Mouse (Mus musculus) heart, embryonic 11.5 days (tissue): Measurements from ENCODE around the gene Tmx1. TPM values are rescaled to one million over a fixed set of nuclear protein-coding genes. Genes with fewer than 3 reads are reported as not detected.

ENCODE experiments used
- ATAC-seq: fragments of 200-750 bp; cut with Nextera tagmentation; replicated peaks from 2 replicates; pipeline ENCODE4 v1.8.0; 2017; ENCODE audit warnings: moderate library complexity; ENCODE audit not compliant: insufficient number of reproducible peaks, low FRiP score, low TSS enrichment
- H3K27ac ChIP-seq: fragments of 300-500 bp; sonication (generic); 2 replicates; pipeline ENCODE4 v1.5.1; 2014; ENCODE audit warnings: mild to moderate bottlenecking, low read depth, low read length
- H3K27me3 ChIP-seq: fragments of 300-500 bp; sonication (generic); 2 replicates; pipeline ENCODE4 v1.6.1; 2014; ENCODE audit warnings: mild to moderate bottlenecking, low read length, mixed read lengths; ENCODE audit not compliant: control insufficient read depth, insufficient read depth
- H3K36me3 ChIP-seq: fragments of 300-500 bp; sonication (generic); 2 replicates; pipeline ENCODE4 v1.6.1; 2014; ENCODE audit warnings: mild to moderate bottlenecking, low read length, moderate library complexity, mixed read lengths; ENCODE audit not compliant: control insufficient read depth, insufficient read depth
- H3K4me1 ChIP-seq: fragments of 300-500 bp; sonication (generic); 2 replicates; pipeline ENCODE4 v1.6.1; 2014; ENCODE audit warnings: low read length; ENCODE audit not compliant: control insufficient read depth, insufficient read depth
- H3K4me2 ChIP-seq: fragments of 300-500 bp; sonication (generic); 2 replicates; pipeline ENCODE4 v1.6.1; 2014; ENCODE audit warnings: mild to moderate bottlenecking, moderate library complexity
- H3K4me3 ChIP-seq: fragments of 300-500 bp; sonication (generic); 2 replicates; pipeline ENCODE4 v1.5.1; 2014; ENCODE audit warnings: low read depth, low read length
- H3K9ac ChIP-seq: fragments of 300-500 bp; sonication (generic); 2 replicates; pipeline ENCODE4 v1.6.1; 2014; ENCODE audit warnings: mild to moderate bottlenecking, low read depth, low read length, moderate library complexity
- H3K9me3 ChIP-seq: fragments of 300-500 bp; sonication (generic); replicated peaks from 2 replicates; pipeline ENCODE4 v1.6.1; 2016; ENCODE audit warnings: low read length; ENCODE audit not compliant: control insufficient read depth
- WGBS: fragments of 180-500 bp; shearing (Covaris S2); extraction: QIAGEN DNeasy Blood & Tissue Kit; methylation state at CpG from one replicate; pipeline ENCODE4 v1.1.7; 2014; ENCODE audit not compliant: insufficient replicate concordance; 5-methylcytosine and 5-hydroxymethylcytosine counted together
- polyA plus RNA-seq: library from polyadenylated mRNA; unstranded; fragments of >200 nt; fragmentation: Nextera tagmentation; extraction: Ambion mirVana; gene quantifications from 2 replicates; pipeline ENCODE4 v1.2.1, GENCODE M21; 2014

Gene Tmx1
- polyA plus RNA-seq, 1 experiment from 2014 or later = 62.8 TPM

- Histone ChIP-seq H3K4me3 (no peak overlapping the region), H3K27ac (no peak overlapping the region), H3K36me3 (no peaks in the 10 kb centered on the region), H3K9ac (no peak overlapping the region), H3K4me1 (no peaks in the 10 kb centered on the region), H3K27me3 (no peaks in the 10 kb centered on the region), H3K9me3 (no peaks in the 10 kb centered on the region), H3K4me2 (no peak overlapping the region)
- 72% methylated on average over 4 of the region's 4 CpGs for WGBS
- ATAC-seq = no peak
Measured at GRCm38 (mm10) chr12:70429637-70430036, 23.3 kb upstream of the Tmx1 start.

- no peak overlapping the region for H3K4me3 ChIP-seq
- no peaks in the 10 kb centered on the region for H3K27me3 ChIP-seq
- 34% methylated on average over 8 of the region's 8 CpGs for WGBS
- no peaks in the 10 kb centered on the region for H3K4me1 ChIP-seq
- H3K9me3 ChIP-seq = no peaks in the 10 kb centered on the region
- H3K9ac ChIP-seq = no peak overlapping the region
- H3K27ac ChIP-seq = no peak overlapping the region
- no peak overlapping the region for H3K4me2 ChIP-seq
- no peak for ATAC-seq
- H3K36me3 ChIP-seq = no peaks in the 10 kb centered on the region
Measured at GRCm38 (mm10) chr12:70430307-70430950, 22.5 kb upstream of the Tmx1 start.

- 53% methylated on average over 5 of the region's 5 CpGs for WGBS
- Histone ChIP-seq H3K9ac (no peak overlapping the region), H3K4me3 (no peak overlapping the region), H3K27ac (no peak overlapping the region), H3K4me2 (no peak overlapping the region), H3K4me1 (no peaks in the 10 kb centered on the region), H3K36me3 (no peaks in the 10 kb centered on the region), H3K9me3 (no peaks in the 10 kb centered on the region), H3K27me3 (no peaks in the 10 kb centered on the region)
- ATAC-seq = no peak
Measured at GRCm38 (mm10) chr12:70431428-70431827, 21.5 kb upstream of the Tmx1 start.

- H3K4me3 ChIP-seq = no peak overlapping the region
- ATAC-seq = no peak
Measured at GRCm38 (mm10) chr12:70449961-70450360, 2.9 kb upstream of the Tmx1 start.

GRCm38 (mm10) chr12:70451533-70451932 is 1.4 kb upstream of the Tmx1 start:
- Histone ChIP-seq H3K27ac (peak overlapping the region; percentile 43), H3K27me3 (no peaks in the 10 kb centered on the region), H3K4me3 (no peak overlapping the region), H3K4me1 (peaks cover 9% of the 10 kb centered on the region), H3K4me2 (peak overlapping the region; percentile 17), H3K9ac (peak overlapping the region; percentile 4; the same call in 1 of the 2 replicates), H3K36me3 (no peaks in the 10 kb centered on the region), H3K9me3 (no peaks in the 10 kb centered on the region)
- ATAC-seq = no peak
- 69% methylated on average over 3 of the region's 3 CpGs for WGBS

More at GRCm38 (mm10) chr12:70449961-70450360, 2.9 kb upstream of the Tmx1 start:
- Histone ChIP-seq H3K27me3 (no peaks in the 10 kb centered on the region), H3K27ac (no peak overlapping the region), H3K4me1 (peaks cover 9% of the 10 kb centered on the region), H3K36me3 (no peaks in the 10 kb centered on the region), H3K4me2 (no peak overlapping the region), H3K9ac (no peak overlapping the region), H3K9me3 (no peaks in the 10 kb centered on the region)

GRCm38 (mm10) chr12:70452143-70452542 is 752 bp upstream of the Tmx1 start:
- ATAC-seq = peak; percentile 60
- Histone ChIP-seq H3K9me3 (no peaks in the 10 kb centered on the region), H3K4me3 (peak overlapping the region; percentile 84), H3K36me3 (no peaks in the 10 kb centered on the region), H3K9ac (peak overlapping the region; percentile 71), H3K27ac (peak overlapping the region; percentile 68), H3K4me1 (peaks cover 9% of the 10 kb centered on the region), H3K4me2 (peak overlapping the region; percentile 60), H3K27me3 (no peaks in the 10 kb centered on the region)
- WGBS = 65% methylated on average over 2 of the region's 2 CpGs

- peaks cover 14% of the 10 kb centered on the region for H3K36me3 ChIP-seq
- no peak overlapping the region for H3K4me2 ChIP-seq
- no peaks in the 10 kb centered on the region for H3K27me3 ChIP-seq
Measured at GRCm38 (mm10) chr12:70455226-70455625, 2.3 kb downstream of the Tmx1 start.

GRCm38 (mm10) chr12:70459546-70459945 is 6.7 kb downstream of the Tmx1 start:
- no peak overlapping the region for H3K4me3 ChIP-seq
- no peak overlapping the region for H3K4me2 ChIP-seq
- no peak overlapping the region for H3K27ac ChIP-seq
- WGBS = 91% methylated on average over 1 of the region's 1 CpGs
- H3K9ac ChIP-seq = no peak overlapping the region
- H3K27me3 ChIP-seq = no peaks in the 10 kb centered on the region
- H3K9me3 ChIP-seq = no peaks in the 10 kb centered on the region
- peaks cover 23% of the 10 kb centered on the region for H3K36me3 ChIP-seq
- no peak for ATAC-seq
- H3K4me1 ChIP-seq = peaks cover 1% of the 10 kb centered on the region; the same call in 1 of the 2 replicates

More at GRCm38 (mm10) chr12:70455226-70455625, 2.3 kb downstream of the Tmx1 start:
- peaks cover 9% of the 10 kb centered on the region for H3K4me1 ChIP-seq
- no peaks in the 10 kb centered on the region for H3K9me3 ChIP-seq
- no peak overlapping the region for H3K27ac ChIP-seq
- no peak overlapping the region for H3K9ac ChIP-seq
- H3K4me3 ChIP-seq = no peak overlapping the region
- 90% methylated on average over 8 of the region's 8 CpGs for WGBS
- no peak for ATAC-seq

- peaks cover 29% of the 10 kb centered on the region for H3K36me3 ChIP-seq
- H3K4me1 ChIP-seq = no peaks in the 10 kb centered on the region
- no peaks in the 10 kb centered on the region for H3K27me3 ChIP-seq
- H3K27ac ChIP-seq = no peak overlapping the region
- no peak overlapping the region for H3K4me3 ChIP-seq
- WGBS = 68% methylated on average over 4 of the region's 4 CpGs
- no peaks in the 10 kb centered on the region for H3K9me3 ChIP-seq
- ATAC-seq = no peak
- no peak overlapping the region for H3K9ac ChIP-seq
- H3K4me2 ChIP-seq = no peak overlapping the region
Measured at GRCm38 (mm10) chr12:70464016-70464415, 11.1 kb downstream of the Tmx1 start.
